Mouse (Mus musculus) brain, embryonic 18.5 days (tissue): ENCODE data around the gene Kxd1.

Experiments
- DNase-seq: peaks from one replicate; pipeline ENCODE4 v3.0.0-alpha.2; 2012; ENCODE audit warnings: low read depth, low spot score

Gene Kxd1

DNA sequence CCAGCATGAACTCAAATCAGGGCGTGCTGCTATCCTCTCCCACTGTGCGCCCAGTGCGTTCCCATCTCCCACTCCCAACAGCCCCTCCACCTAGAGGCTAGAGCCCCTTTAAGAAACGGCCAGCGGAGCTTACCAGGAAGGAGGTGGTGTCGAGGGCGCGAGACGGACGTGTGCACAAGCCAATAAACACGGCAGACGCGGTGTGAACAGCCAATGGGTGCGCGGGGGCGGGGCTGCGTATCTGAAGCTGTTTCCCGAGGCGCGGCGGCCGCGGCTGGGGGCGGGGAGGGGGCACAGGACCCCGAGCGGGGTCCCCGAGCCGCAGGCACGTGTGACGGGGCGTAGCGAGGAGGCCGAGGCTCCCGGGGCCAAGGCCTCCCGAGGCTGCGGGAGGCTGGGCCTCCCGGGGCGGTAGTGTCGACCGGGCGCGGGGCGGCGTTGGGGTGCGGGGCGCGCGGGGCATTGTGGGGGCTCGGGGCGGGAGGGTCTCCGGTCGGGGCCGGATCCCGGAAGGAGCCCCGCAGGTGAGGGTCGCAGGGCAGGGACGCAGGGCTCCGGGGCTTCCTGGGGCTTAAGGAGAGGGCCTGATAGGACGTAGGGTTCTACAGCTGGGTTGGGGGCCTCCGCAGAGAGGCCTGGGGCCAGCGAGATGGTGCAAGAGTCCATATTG is at the start of gene Kxd1, which contains the start of gene Fkbp8:
TSS of gene Kxd1 (minus strand) at position 445 of the 670 bp plus-strand sequence.
TSS of gene Fkbp8 (plus strand) at position 213 of the 670 bp plus-strand sequence.
- DNase-seq: peak; percentile 90

DNA sequence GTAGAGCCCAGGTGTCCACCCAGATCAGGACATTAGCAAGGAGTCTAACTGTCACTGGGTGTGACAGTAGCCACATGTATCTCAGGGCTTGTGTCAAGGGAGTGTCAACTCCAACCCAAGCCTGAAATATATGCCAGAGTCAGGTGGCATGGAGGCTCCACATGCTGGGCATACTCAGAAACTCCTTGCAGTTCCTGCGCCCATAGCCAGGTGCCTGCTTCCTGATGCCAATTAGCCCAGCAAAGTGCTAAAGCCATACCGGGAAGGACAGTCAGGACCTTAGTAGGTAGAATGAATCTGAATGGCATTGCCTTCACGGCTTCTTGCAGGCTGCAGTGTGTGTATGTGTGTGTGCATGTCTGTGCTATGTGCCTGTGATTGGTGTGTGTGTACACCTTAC is 49.5 kb upstream of the Kxd1 start:
- DNase-seq: no peak

- no peak for DNase-seq
Measured at GRCm38 (mm10) chr8:70574915-70575314, 47.2 kb upstream of the Kxd1 start.

GRCm38 (mm10) chr8:70574302-70574701 is 46.5 kb upstream of the Kxd1 start:
- DNase-seq: no peak

DNA sequence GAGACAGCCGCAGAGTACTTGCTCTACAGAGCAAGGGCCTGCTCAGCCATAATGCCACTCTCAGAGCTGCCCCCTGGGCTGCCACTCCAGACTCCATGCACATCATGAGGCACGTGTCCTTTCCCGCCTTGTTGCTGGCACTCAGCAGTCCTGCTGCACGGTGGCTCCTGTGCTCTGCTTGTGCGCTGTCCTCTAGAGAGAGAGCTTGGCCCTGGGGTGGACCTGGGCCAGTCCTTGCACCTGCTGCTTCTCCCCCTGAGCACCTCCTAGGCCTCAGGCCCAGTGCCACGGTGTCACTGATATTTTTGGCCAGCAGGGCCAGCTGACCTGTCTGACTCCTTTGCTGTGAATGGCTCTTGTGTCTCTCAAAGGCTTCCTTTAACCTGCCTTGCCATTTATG is 43.2 kb upstream of the Kxd1 start:
- DNase-seq: no peak

- no peak for DNase-seq
Measured at GRCm38 (mm10) chr8:70570360-70570759, 42.6 kb upstream of the Kxd1 start.

- DNase-seq: no peak
Measured at GRCm38 (mm10) chr8:70565561-70565960, 37.8 kb upstream of the Kxd1 start.

DNA sequence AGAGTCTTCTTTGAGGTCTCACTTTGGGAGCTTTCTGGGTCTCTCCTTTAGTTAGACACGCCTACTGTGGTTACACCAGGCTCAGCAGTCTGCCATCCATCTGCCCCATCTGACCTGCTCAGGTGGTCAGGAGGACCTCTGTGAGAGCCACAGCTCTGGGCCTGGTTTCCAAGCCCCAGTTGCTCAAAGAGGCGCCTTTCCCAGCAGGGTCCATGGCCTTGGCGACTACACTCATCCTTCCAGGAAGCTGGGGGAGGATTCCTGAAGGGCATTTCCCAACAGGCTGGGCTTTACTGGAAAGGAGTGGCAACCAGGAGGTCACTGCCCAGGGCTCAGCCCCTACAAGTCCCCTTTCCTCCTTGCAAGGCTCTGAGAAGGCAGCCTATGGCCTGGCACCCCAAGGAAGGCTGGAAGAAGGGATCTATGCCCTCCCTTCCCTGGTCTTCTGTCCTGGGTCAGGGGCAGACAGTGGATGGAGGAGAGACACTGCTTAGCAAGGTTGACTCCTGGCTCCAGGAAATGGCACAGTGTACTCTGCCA is 37.0 kb upstream of the Kxd1 start:
- DNase-seq: no peak

DNA sequence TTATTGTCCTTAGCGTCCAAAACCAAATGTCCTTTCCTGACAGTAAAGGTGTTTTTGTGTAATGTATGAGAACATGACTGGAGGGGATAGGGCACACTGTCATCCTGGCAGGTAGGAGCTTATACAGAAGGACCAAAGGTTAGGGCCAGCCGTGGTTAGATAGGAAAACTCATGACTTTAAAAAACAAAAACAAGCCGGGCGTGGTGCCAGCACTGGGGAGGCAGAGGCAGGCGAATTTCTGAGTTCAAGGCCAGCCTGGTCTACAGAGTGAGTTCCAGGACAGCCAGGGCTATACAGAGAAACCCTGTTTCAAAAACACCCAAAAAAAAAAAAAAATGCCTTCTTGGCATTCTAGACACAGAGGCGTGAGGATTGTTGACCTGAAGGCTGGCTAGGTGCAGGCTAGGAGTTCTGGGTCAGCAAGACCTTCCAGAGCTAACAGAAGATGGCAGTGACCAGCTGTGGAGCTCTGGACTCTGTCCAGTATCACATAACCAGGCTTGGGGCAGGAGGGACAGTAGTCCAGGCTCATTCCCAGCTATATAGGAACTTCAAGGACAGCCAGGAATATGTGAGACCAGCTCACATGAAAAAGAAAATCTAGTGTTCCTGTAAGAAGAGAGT is 36.1 kb upstream of the Kxd1 start:
- no peak for DNase-seq

- DNase-seq: no peak
Measured at GRCm38 (mm10) chr8:70562802-70563201, 35.0 kb upstream of the Kxd1 start.

DNA sequence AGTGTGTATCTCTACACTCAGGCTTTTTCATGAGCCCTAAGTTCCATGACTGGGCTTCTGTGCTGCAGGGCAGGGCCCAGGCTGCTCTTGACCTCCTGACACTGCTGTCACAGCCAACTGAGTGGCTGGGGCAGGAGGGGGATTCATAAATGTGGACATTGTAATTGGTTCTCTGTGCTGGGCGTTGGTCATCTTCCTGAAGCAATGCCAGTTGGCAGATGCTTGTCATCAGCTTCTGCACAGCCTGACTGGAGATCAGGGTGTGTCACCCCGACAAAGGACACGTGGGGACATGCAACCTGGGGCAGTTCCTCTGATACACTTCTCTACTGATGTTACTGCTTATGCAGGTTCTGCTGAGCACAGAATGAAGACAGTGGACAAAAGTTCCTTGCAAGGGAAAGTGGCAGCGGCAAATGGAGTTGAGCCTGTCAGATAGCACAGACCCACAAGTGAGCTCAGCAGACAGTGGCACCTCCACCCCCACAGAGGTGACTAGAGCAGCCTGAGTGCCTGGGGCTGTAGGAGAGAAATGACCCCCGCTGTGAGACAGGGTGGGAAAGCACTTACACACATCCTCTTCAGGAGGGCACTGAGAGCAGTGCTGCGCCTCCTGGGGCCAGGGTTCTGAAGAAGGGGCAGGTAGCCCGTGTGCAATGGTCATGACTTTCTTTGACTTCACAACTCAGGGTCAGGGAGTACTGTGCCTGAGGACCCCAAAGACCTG is 34.2 kb upstream of the Kxd1 start:
- DNase-seq: no peak

- no peak for DNase-seq
Measured at GRCm38 (mm10) chr8:70561357-70561756, 33.6 kb upstream of the Kxd1 start.

DNA sequence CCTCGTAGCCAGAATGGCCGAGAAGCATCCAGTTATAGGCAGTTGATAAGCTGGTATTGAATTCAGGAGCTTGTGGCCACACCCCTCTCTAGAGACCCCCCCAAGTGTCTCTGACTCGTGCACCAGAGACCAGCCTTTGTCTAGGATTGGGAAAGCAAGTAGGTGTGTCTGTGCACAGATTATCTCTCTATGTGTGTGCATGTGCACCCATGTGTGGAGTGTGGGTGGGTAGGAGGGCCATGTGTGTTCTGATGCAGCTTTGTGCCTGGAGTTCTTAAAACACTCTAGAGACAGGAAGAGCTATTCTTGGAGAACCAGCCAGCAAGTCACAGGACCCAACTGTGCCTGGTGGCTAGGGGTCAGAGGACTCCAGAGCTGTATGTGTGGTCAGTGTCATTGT is 32.8 kb upstream of the Kxd1 start:
- no peak for DNase-seq

DNA sequence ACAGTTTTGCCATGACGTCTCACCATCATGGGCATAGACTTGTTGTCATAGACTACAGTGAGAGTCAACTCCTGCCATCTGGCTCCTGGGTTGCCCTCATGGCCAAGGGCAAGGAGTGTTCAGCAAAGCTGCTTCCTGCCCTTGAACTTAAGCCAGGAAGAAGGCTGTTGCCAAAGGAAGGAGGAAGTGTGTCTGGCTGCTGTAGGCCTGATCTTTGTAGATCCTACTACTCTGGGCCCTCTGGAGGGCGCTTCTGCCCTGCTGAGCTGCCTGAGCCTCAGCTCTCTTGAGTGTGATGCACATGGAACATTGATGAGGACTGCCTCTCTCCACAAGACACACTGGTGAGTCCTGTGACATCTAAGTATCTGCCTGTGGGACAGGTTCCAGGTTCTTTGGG is 32.3 kb upstream of the Kxd1 start:
- no peak for DNase-seq

DNA sequence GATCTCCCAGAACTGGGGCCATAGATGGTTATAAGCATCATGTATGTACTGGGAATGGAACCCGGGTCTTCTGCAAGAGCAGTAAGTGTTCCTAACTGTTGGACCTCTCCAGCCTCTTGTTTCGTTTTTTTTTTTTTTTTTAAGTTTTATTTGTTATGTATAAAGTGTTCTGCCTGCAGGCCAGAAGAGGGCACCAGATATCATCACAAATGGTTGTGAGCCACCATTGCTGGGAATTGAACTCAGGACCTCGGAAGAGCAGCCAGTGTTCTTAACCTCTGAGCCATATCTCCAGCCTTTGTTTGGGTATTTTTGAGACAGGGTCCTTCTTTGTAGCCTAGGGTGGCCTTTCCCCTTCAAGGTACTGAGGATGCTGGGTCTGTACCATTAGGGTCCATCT is 31.2 kb upstream of the Kxd1 start:
- DNase-seq: no peak

GRCm38 (mm10) chr8:70558334-70558733 is 30.6 kb upstream of the Kxd1 start:
- no peak for DNase-seq

GRCm38 (mm10) chr8:70555079-70555747 is 27.5 kb upstream of the Kxd1 start:
- DNase-seq: no peak

GRCm38 (mm10) chr8:70553740-70554139 is 26.0 kb upstream of the Kxd1 start:
- DNase-seq: no peak

- no peak for DNase-seq
Measured at GRCm38 (mm10) chr8:70552836-70553235, 25.1 kb upstream of the Kxd1 start.

DNA sequence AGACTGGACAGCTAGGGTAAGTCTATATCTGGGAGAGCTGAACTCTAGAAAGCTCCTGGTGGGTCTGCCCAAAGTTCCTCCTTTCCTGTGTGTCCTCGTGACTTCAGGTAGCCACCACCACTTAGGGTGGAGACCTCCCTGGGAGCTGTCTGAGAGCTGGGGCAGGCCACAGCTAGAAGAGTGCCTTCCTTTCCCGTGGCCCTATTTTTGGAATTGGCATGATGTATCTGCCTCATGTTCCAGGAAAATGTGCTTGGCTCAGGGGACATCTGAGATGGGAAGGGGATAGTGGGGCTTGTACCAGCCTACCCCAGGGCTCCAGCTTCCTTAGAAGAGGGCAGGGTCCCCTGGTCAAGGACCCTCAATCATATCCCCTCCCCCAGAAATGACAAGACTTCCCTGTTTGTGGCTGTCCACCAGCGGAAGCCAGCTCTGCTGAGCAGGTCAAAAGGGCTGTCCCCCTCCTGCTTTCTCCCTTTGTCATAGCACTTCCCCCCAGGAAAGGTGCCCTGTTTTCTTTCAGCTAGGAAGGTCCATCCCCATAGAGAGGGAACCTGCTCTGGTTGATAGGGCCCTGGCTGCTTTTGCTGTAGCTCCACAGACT is 23.9 kb upstream of the Kxd1 start:
- no peak for DNase-seq

GRCm38 (mm10) chr8:70549412-70550184 is 21.8 kb upstream of the Kxd1 start:
- DNase-seq: no peak
